20 mouse cellular contexts compared by ENCODE assay signal in the genomic region with DNA sequence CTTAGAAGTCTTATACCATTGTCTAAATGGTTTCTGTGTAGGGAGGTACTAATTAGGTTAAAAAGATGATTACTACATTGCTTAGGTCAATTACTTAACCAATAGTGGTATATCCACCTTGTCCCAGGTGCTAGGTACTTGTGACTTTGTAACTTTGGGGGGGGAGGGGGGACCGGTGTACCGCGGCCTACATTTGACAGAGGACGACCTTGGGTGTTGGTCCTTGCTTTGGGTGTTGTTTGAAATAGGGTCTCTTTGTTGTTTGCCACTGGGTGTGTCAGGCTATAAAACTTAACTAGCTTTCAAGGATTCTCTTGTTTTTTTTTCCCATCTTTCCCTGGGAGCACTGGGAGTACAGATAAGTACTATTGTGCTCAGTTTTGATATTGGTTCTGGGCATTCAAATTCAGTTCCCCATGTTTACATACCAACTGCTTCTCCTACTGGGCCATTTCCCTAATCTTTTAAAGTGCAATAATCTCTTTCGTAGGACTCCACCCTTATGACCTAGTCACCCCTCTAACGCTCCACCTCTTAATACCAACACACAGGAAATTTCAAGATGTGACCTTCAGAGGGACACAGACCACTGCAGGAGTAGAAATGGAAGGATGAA. TPM values are rescaled to one million over a fixed set of nuclear protein-coding genes. Genes with fewer than 3 reads are reported as not detected.
DNase-seq lines count a peak whose midpoint lies in the region; ATAC-seq and TF ChIP-seq lines count a peak whose summit lies in the region.
"Had no signal": no experiment of that assay in that cellular context is flagged by ENCODE, and none has a peak within 500 bp of the region (broad histone marks: within the 10 kb centered on the region; RNA-seq: fewer than 3 reads in every experiment).

No protein-coding gene starts in this region.

- WGBS in stomach, embryonic 15.5 days = 60% methylated on average over 6 of the region's 6 CpGs

- peak; percentile 39 for ATAC-seq in stomach, embryonic 15.5 days (ENCODE audit: insufficient read depth, low FRiP score, low read depth)
- ATAC-seq: activated CD4-positive, CD25-positive, alpha-beta regulatory T cell, adult 4 months; forebrain, embryonic 16.5 days had no signal

- H3K4me3 ChIP-seq in E14TG2a.4 (replicated peaks; ENCODE audit: low read length) = peak overlapping the region; percentile 78
- no peak overlapping the region for H3K4me3 ChIP-seq in stomach, embryonic 15.5 days (replicated peaks)
- H3K4me3 ChIP-seq: embryonic facial prominence, embryonic 12.5 days; forebrain, embryonic 12.5 days; heart, embryonic 13.5 days; hindbrain, embryonic 15.5 days had no signal

- H3K4me2 ChIP-seq in stomach, embryonic 15.5 days = no peak overlapping the region
- H3K4me2 ChIP-seq: embryonic facial prominence, embryonic 12.5 days; forebrain, embryonic 12.5 days; heart, embryonic 13.5 days; hindbrain, embryonic 15.5 days had no signal

- H3K9ac ChIP-seq in stomach, embryonic 15.5 days = no peak overlapping the region
- H3K9ac ChIP-seq: embryonic facial prominence, embryonic 12.5 days; forebrain, embryonic 12.5 days; heart, embryonic 13.5 days; hindbrain, embryonic 15.5 days had no signal

- peaks cover 7% of the 10 kb centered on the region for H3K9me3 ChIP-seq in E14TG2a.4 (ENCODE audit: low read length)
- no peaks in the 10 kb centered on the region for H3K9me3 ChIP-seq in stomach, embryonic 15.5 days
- H3K9me3 ChIP-seq: embryonic facial prominence, embryonic 12.5 days; forebrain, embryonic 12.5 days; heart, embryonic 13.5 days; hindbrain, embryonic 15.5 days had no signal

- H3K4me1 ChIP-seq in E14TG2a.4 (replicated peaks; ENCODE audit: low read depth, low read length) = peaks cover 79% of the 10 kb centered on the region
- no peaks in the 10 kb centered on the region for H3K4me1 ChIP-seq in stomach, embryonic 15.5 days
- H3K4me1 ChIP-seq: embryonic facial prominence, embryonic 12.5 days; forebrain, embryonic 12.5 days; heart, embryonic 13.5 days; hindbrain, embryonic 15.5 days had no signal

- no peak overlapping the region for H3K27ac ChIP-seq in stomach, embryonic 15.5 days
- H3K27ac ChIP-seq: embryonic facial prominence, embryonic 12.5 days; forebrain, embryonic 12.5 days; heart, embryonic 13.5 days; hindbrain, embryonic 15.5 days had no signal

- peak; percentile 99 for DNase-seq in ES-CJ7 (ENCODE audit: low read depth, low spot score)
- peak; percentile 95 for DNase-seq in ZHBTc4 (ENCODE audit: low read depth, low spot score)
- no peak for DNase-seq in Muller cell, postnatal 12 days (ENCODE audit: inconsistent ontology term)
- DNase-seq in cerebellum, adult 9-11 months = no peak
- DNase-seq in cerebellum, adult 8-10 months = no peak
- DNase-seq: adrenal gland, postnatal 25 days; cerebellum, adult 18-20 months; cerebellum, postnatal 25 days; gastrocnemius, postnatal 10 days; heart, postnatal 36 days; kidney, adult 11 months had no signal

- TF ChIP-seq CTCF in E14TG2a.4 (conservative IDR thresholded peaks at IDR 0.05; ENCODE audit: low read length) = no peak

- H3K27me3 ChIP-seq in E14TG2a.4 (ENCODE audit: insufficient read depth, low read length) = no peaks in the 10 kb centered on the region
- H3K27me3 ChIP-seq in stomach, embryonic 15.5 days (replicated peaks) = no peaks in the 10 kb centered on the region
- H3K27me3 ChIP-seq: CH12.LX; embryonic facial prominence, embryonic 12.5 days; forebrain, embryonic 12.5 days; heart, embryonic 13.5 days; hindbrain, embryonic 15.5 days had no signal

- peaks cover 9% of the 10 kb centered on the region for H3K36me3 ChIP-seq in E14TG2a.4 (ENCODE audit: insufficient read depth, low read length)
- no peaks in the 10 kb centered on the region for H3K36me3 ChIP-seq in stomach, embryonic 15.5 days
- H3K36me3 ChIP-seq: embryonic facial prominence, embryonic 12.5 days; forebrain, embryonic 12.5 days; heart, embryonic 13.5 days; hindbrain, embryonic 15.5 days had no signal

RNA-seq across cellular contexts. Expression of a gene that starts 20.2 kb away (rescaled TPM):
- polyA plus RNA-seq in stomach, embryonic 15.5 days (2015; fragmentation: Nextera tagmentation; extraction: Ambion mirVana) = 65.0 and 71.6 TPM in 2 replicates

RNA-seq across cellular contexts. Expression of a gene that starts 23.1 kb away (rescaled TPM):
- 25.0 and 26.5 TPM in 2 replicates for polyA plus RNA-seq in stomach, embryonic 15.5 days (2015; fragmentation: Nextera tagmentation; extraction: Ambion mirVana)

Comparison
In these comparisons a context has a peak if more than half of its experiments do, and no peak if none do; other contexts are left out.
1. DNase-seq: peak in ES-CJ7 (single experiment) and ZHBTc4 (single experiment); none in Muller cell, postnatal 12 days (single experiment), cerebellum, adult 9-11 months (single experiment) and cerebellum, adult 8-10 months (single experiment).